Mouse (Mus musculus) kidney, adult 2 months (tissue): Measurements from ENCODE around the gene Slc25a31.

Experiments
- CTCF ChIP-seq: fragments of 200-500 bp; conservative IDR thresholded peaks from 2 replicates; pipeline ENCODE4 v1.5.1; 2011; ENCODE audit warnings: low read depth, mild to moderate bottlenecking, control low read depth, low read length, moderate library complexity, mixed read lengths; ENCODE audit not compliant: insufficient read depth, insufficient read length
- POLR2A ChIP-seq: fragments of 200-500 bp; IDR thresholded peaks from one replicate; pipeline ENCODE4 v1.6.1; 2011; ENCODE audit warnings: low read depth, low read length, control low read depth

DNA sequence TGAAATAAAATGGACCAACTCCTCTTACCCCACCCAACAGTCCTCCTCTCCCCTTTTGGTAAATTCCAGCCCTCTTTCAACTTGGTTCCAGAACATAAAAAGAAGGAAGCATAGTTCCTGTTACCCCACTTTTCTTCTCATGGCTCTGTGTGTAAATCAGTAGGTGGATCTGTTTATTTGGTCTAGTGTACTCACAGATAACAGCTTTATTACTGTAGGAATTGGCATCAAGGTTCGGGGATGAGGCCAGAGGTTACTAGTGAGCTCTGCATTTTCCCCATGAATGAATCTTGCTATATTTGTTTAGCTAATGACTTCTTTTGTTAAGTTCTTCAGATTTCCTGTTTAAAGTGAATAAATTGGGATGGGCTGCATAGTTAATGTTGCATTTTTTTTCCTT lies 7.4 kb downstream of the Slc25a31 start:
- TF ChIP-seq CTCF, result no peak
- no peak for TF ChIP-seq POLR2A
